Mouse (Mus musculus) erythroblast, embryonic 14.5 days (primary cell): Measurements from ENCODE around the gene Usp48. TPM values are rescaled to one million over a fixed set of nuclear protein-coding genes. Genes with fewer than 3 reads are reported as not detected.

Source experiments
- H3K27me3 ChIP-seq: 2 replicates; pipeline ENCODE4 v1.6.1; 2012; ENCODE audit warnings: inconsistent platforms; ENCODE audit not compliant: control insufficient read depth
- H3K36me3 ChIP-seq: 2 replicates; pipeline ENCODE4 v1.6.1; 2012; ENCODE audit warnings: mild to moderate bottlenecking, inconsistent platforms; ENCODE audit not compliant: control insufficient read depth
- H3K4me1 ChIP-seq: 2 replicates; pipeline ENCODE4 v1.6.1; 2012; ENCODE audit warnings: inconsistent platforms; ENCODE audit not compliant: control insufficient read depth
- H3K4me3 ChIP-seq: replicated peaks from 2 replicates; pipeline ENCODE3; 2012; ENCODE audit warnings: moderate library complexity, mild to moderate bottlenecking, inconsistent platforms
- H3K9me3 ChIP-seq: 2 replicates; pipeline ENCODE4 v1.6.1; 2012; ENCODE audit warnings: low read length, inconsistent platforms, mixed read lengths; ENCODE audit not compliant: control insufficient read depth
- GATA1 ChIP-seq: IDR thresholded peaks from 2 replicates; pipeline ENCODE4 v1.6.1; 2012; ENCODE audit warnings: low read length, inconsistent platforms, mixed read lengths
- TAL1 ChIP-seq: IDR thresholded peaks from 3 replicates; pipeline ENCODE4 v1.6.1; 2012; ENCODE audit warnings: low read length, inconsistent platforms, mixed read lengths
- polyA plus RNA-seq: library from polyadenylated mRNA; stranded (reverse); fragments of >175 nt; gene quantifications from 2 replicates; pipeline ENCODE4 v1.2.3, GENCODE M21; 2012

Usp48 gene
- polyA plus RNA-seq, 1 experiment, result 5.0 TPM

- Histone ChIP-seq H3K4me3 (no peak overlapping the region), H3K9me3 (no peaks in the 10 kb centered on the region), H3K36me3 (no peaks in the 10 kb centered on the region), H3K4me1 (peaks cover 43% of the 10 kb centered on the region), H3K27me3 (peaks cover 10% of the 10 kb centered on the region)
- TF ChIP-seq TAL1, result no peak
- TF ChIP-seq GATA1, result no peak
These were observed 109.5 kb downstream of the Usp48 start for GRCm38 (mm10) chr4:137703077-137703476.

- peaks cover 19% of the 10 kb centered on the region for H3K27me3 ChIP-seq
These were observed 111.0 kb downstream of the Usp48 start for GRCm38 (mm10) chr4:137704561-137704960.

DNA sequence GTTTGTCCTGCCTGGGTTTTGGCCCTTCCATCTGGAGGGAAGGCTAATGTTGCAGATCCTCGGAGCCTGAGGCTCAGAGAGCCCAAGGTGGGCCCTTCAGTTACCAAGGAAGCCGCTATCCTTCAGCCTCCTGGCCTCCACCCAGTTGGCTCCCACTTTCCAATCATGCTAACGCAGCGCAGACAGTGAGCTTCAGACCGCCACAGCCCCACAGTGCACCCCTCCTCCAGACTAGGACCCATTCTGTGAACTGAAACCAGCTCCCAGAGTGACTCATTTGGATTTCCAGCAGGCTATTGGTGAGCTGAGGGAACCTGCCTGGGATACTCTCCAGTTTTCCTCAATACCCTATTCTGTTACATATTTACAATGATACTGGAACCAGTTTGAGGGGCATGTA is 111.8 kb downstream of the Usp48 start:
- Histone ChIP-seq H3K36me3 (no peaks in the 10 kb centered on the region), H3K4me1 (peaks cover 56% of the 10 kb centered on the region), H3K9me3 (no peaks in the 10 kb centered on the region), H3K27me3 (peaks cover 19% of the 10 kb centered on the region), H3K4me3 (no peak overlapping the region)
- TF ChIP-seq TAL1, result no peak
- TF ChIP-seq GATA1, result no peak

More at GRCm38 (mm10) chr4:137704561-137704960, 111.0 kb downstream of the Usp48 start:
- no peaks in the 10 kb centered on the region for H3K9me3 ChIP-seq
- peaks cover 55% of the 10 kb centered on the region for H3K4me1 ChIP-seq
- H3K4me3 ChIP-seq, result no peak overlapping the region
- no peaks in the 10 kb centered on the region for H3K36me3 ChIP-seq
- no peak for TF ChIP-seq TAL1
- no peak for TF ChIP-seq GATA1

DNA sequence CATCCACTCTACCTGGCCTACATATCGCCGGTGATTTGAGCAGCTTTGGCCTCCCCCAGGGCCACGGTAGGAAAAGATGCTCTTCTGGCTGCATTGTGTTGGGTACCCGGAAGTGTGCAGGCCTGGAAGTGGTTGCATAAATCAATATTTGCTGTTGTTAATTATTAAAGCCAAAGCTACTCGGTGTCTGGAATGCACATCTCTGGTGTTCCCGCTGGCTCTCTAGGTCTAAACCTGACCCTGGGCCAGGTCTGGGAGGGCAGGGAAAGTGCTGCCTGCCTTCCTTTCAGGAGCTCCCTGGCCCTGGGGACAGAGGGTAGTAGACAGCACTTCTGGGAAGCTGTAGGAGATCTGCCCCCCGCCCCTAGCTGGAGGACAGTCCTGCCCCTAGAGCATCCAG is 113.0 kb downstream of the Usp48 start:
- peaks cover 23% of the 10 kb centered on the region for H3K27me3 ChIP-seq

DNA sequence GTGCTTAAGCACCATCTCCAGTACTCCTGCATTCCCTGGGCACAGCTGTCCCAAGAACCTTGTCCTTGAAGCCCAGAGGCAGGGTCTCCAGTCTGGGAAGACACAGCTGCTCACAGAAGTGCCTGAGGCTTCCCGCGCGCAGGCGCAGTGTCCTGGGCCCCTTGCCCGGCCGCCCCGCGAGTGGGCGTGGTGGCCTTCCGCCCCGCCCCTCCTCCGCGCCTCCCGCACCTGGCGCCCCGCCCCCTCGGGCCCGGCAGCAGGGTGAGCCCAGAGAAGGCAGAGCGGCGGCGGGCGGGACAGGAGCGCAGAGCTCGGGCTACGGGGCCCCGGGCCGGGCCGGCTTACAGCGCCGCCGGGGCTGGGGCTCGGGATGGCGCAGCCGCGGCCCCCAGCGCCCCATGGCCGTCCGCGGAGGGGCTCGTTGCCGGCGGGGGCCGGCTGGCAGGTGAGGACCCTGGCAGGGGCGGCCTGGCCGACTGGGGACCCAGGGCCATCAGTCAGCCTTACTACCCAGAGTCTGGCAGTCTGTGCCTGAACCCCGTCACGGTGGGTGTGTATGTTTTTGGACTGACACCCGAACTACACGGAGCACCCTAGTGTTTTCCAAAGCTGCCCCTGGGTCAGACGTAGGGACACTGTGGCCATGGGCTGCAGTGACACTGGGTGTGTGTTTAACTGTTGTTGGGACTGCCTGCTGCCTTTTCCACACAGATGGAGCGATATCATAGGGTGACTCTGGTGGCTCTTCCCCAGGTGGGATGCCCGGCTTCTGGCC is 113.8 kb downstream of the Usp48 start:
- Histone ChIP-seq H3K4me3 (peak overlapping the region; percentile 60), H3K9me3 (no peaks in the 10 kb centered on the region), H3K27me3 (peaks cover 23% of the 10 kb centered on the region), H3K4me1 (peaks cover 67% of the 10 kb centered on the region), H3K36me3 (no peaks in the 10 kb centered on the region)
- TF ChIP-seq GATA1 (no peak), TAL1 (no peak)

More for the DNA sequence above, 113.0 kb downstream of the Usp48 start:
- no peak for TF ChIP-seq GATA1
- TF ChIP-seq TAL1, result no peak
- Histone ChIP-seq H3K9me3 (no peaks in the 10 kb centered on the region), H3K4me1 (peaks cover 60% of the 10 kb centered on the region), H3K36me3 (no peaks in the 10 kb centered on the region), H3K4me3 (no peak overlapping the region)

Other genes starting within 250 kb of the Usp48 start
- gene Cdc42, start 236.0 kb upstream of the Usp48 start, polyA plus RNA-seq, result 1.5 and 1.7 TPM in 2 replicates
- not detected in 2 replicates for gene Cela3a, start 184.0 kb upstream of the Usp48 start, polyA plus RNA-seq
- not detected in 2 replicates for gene Cela3b, start 163.2 kb upstream of the Usp48 start, polyA plus RNA-seq
- gene 1700013G24Rik, start 140.5 kb upstream of the Usp48 start, polyA plus RNA-seq, result 0.04 TPM in 1 of 2 replicates, not detected in the other
- gene Hspg2, start 125.0 kb upstream of the Usp48 start, polyA plus RNA-seq, result 0.21 and 0.26 TPM in 2 replicates
- not detected in 2 replicates for gene Ldlrad2, start 19.2 kb upstream of the Usp48 start, polyA plus RNA-seq
- gene Rap1gap, start 71.0 kb downstream of the Usp48 start, polyA plus RNA-seq, result 0.05 and 0.12 TPM in 2 replicates
- 0.88 and 1.2 TPM in 2 replicates for gene Alpl, start 202.6 kb downstream of the Usp48 start, polyA plus RNA-seq